ENCODE assay signal across 8 mouse cellular contexts in the genomic region with DNA sequence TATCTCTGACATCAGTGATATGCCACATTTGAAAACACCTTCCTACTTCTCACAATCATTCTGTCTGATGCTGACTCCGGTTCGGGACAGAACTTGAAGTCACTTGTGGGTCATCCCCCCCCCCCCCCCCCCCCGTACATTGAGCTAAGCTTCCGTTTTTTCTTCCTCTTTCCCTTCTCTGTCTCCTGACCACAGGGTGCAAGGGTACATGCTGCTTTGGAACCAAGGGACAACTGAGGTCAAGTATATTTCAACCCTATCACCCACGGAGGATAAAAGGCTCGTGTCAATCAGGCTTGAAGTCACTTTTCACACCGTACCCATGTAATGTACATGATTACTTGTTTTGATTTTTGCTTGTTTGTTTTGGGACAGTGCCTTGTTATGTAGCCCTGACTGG. TPM values are rescaled to one million over a fixed set of nuclear protein-coding genes. Genes with fewer than 3 reads are reported as not detected.
A peak's percentile ranks its signal among the peaks of the same experiment; 100 is the strongest.
DNase-seq lines count a peak whose midpoint lies in the region; ATAC-seq and TF ChIP-seq lines count a peak whose summit lies in the region.

No protein-coding gene starts in this region.

- 0 out of 2 replicates have a peak, but pooled peaks cover 4% of the 10 kb centered on the region for H3K9me3 ChIP-seq in forebrain, embryonic 14.5 days (replicated peaks; ENCODE audit: control insufficient read depth, low read length)
- H3K9me3 ChIP-seq in limb, embryonic 15.5 days: no peaks in the 10 kb centered on the region
- H3K9me3 ChIP-seq in neural tube, embryonic 15.5 days (replicated peaks): no peaks in the 10 kb centered on the region; the same call in 1 of the 2 replicates

- 12% methylated on average over 7 of the region's 7 CpGs for WGBS in forebrain, embryonic 14.5 days
- WGBS in limb, embryonic 15.5 days: 14% methylated on average over 7 of the region's 7 CpGs
- 10% methylated on average over 7 of the region's 7 CpGs for WGBS in neural tube, embryonic 15.5 days

- ATAC-seq in forebrain, embryonic 14.5 days: peak; percentile 5; the same call in 1 of the 2 replicates
- ATAC-seq in limb, embryonic 15.5 days (ENCODE audit: insufficient number of reproducible peaks, low FRiP score, low TSS enrichment, low read depth): no peak
- peak; percentile 30; the same call in 1 of the 2 replicates for ATAC-seq in neural tube, embryonic 15.5 days (ENCODE audit: low FRiP score)
- ATAC-seq in megakaryocyte-erythroid progenitor cell, adult 5-6 weeks (replicated peaks; ENCODE audit: low FRiP score, low TSS enrichment, poor library complexity, severe bottlenecking): no peak

- peaks cover 11% of the 10 kb centered on the region; the same call in 1 of the 2 replicates for H3K4me1 ChIP-seq in forebrain, embryonic 14.5 days (ENCODE audit: control insufficient read depth, insufficient read depth, low read length)
- H3K4me1 ChIP-seq in limb, embryonic 15.5 days: peaks cover 20% of the 10 kb centered on the region
- H3K4me1 ChIP-seq in neural tube, embryonic 15.5 days: peaks cover 27% of the 10 kb centered on the region

- no peak for DNase-seq in layer of hippocampus, adult 2 months (ENCODE audit: low spot score in 2 of 2)
- no peak for DNase-seq in layer of hippocampus, adult 9-11 months
- no peak for DNase-seq in forebrain, embryonic 14.5 days (ENCODE audit: low spot score)
- no peak for DNase-seq in gastrocnemius, adult 18-20 months (ENCODE audit: low spot score)
- DNase-seq in c-Kit-positive CD71-positive TER-119-positive erythroid progenitor cells, embryonic 14.5 days (ENCODE audit: low spot score): no peak

- no peaks in the 10 kb centered on the region for H3K36me3 ChIP-seq in forebrain, embryonic 14.5 days (ENCODE audit: control insufficient read depth, insufficient read depth, low read length)
- H3K36me3 ChIP-seq in limb, embryonic 15.5 days: no peaks in the 10 kb centered on the region
- H3K36me3 ChIP-seq in neural tube, embryonic 15.5 days: no peaks in the 10 kb centered on the region

- no peak overlapping the region for H3K9ac ChIP-seq in forebrain, embryonic 14.5 days (ENCODE audit: low read length)
- H3K9ac ChIP-seq in limb, embryonic 15.5 days: no peak overlapping the region
- 0 out of 2 replicates have a peak overlapping the region, but pooled peaks have one; percentile 58 for H3K9ac ChIP-seq in neural tube, embryonic 15.5 days (replicated peaks)

- H3K27ac ChIP-seq in layer of hippocampus, adult 2 months: no peak overlapping the region
- H3K27ac ChIP-seq in forebrain, embryonic 14.5 days (ENCODE audit: low read depth, low read length): no peak overlapping the region
- no peak overlapping the region for H3K27ac ChIP-seq in limb, embryonic 15.5 days
- H3K27ac ChIP-seq in neural tube, embryonic 15.5 days (replicated peaks): no peak overlapping the region

- H3K4me2 ChIP-seq in forebrain, embryonic 14.5 days (ENCODE audit: low read length): peak overlapping the region; percentile 99
- peak overlapping the region; percentile 92 for H3K4me2 ChIP-seq in limb, embryonic 15.5 days
- H3K4me2 ChIP-seq in neural tube, embryonic 15.5 days: peak overlapping the region; percentile 98

- H3K4me3 ChIP-seq in layer of hippocampus, adult 2 months: peak overlapping the region; percentile 67
- H3K4me3 ChIP-seq in forebrain, embryonic 14.5 days (ENCODE audit: low read depth, low read length): peak overlapping the region; percentile 58
- peak overlapping the region; percentile 52 for H3K4me3 ChIP-seq in limb, embryonic 15.5 days
- peak overlapping the region; percentile 53 for H3K4me3 ChIP-seq in neural tube, embryonic 15.5 days (replicated peaks)

- H3K27me3 ChIP-seq in forebrain, embryonic 14.5 days (replicated peaks; ENCODE audit: control insufficient read depth, insufficient read depth, low read length): no peaks in the 10 kb centered on the region
- peaks cover 22% of the 10 kb centered on the region for H3K27me3 ChIP-seq in limb, embryonic 15.5 days
- H3K27me3 ChIP-seq in neural tube, embryonic 15.5 days (replicated peaks): peaks cover 14% of the 10 kb centered on the region

- no peak for TF ChIP-seq CTCF in layer of hippocampus, adult 2 months (conservative IDR thresholded peaks at IDR 0.05)

RNA-seq across cellular contexts. Expression of a gene that starts 0.2 kb away (rescaled TPM):
- 1 to 10 TPM; 5.1 to 7.3 TPM for total RNA-seq in layer of hippocampus, adult 2 months (2021)
- 4.6 TPM in 2 replicates for polyA plus RNA-seq in forebrain, embryonic 14.5 days (2014; fragmentation: Nextera tagmentation; extraction: Ambion mirVana)
- polyA plus RNA-seq in limb, embryonic 15.5 days (2015; fragmentation: Nextera tagmentation; extraction: Ambion mirVana): 2.3 TPM in 2 replicates
- polyA plus RNA-seq in neural tube, embryonic 15.5 days (2015; fragmentation: Nextera tagmentation; extraction: Ambion mirVana): 2.1 and 2.8 TPM in 2 replicates
- total RNA-seq in gastrocnemius, adult 18-20 months (2021): 1 to 10 TPM; 2.1 to 2.3 TPM
- 6.0 and 7.5 TPM in 2 replicates for total RNA-seq in megakaryocyte-erythroid progenitor cell, adult 5-6 weeks (2014; fragmentation: Nextera tagmentation)
- total RNA-seq in megakaryocyte-erythroid progenitor cell, adult 5-6 weeks (2017): 2.0 and 4.3 TPM in 2 replicates

Comparison
In these comparisons a context has a peak if more than half of its experiments do, and no peak if none do; other contexts are left out.
1. ATAC-seq: peak in forebrain, embryonic 14.5 days (single experiment) and neural tube, embryonic 15.5 days (single experiment); none in limb, embryonic 15.5 days (single experiment) and megakaryocyte-erythroid progenitor cell, adult 5-6 weeks (single experiment).
2. Peak in every context shown above with its lines, with median percentiles within 50 percentile points of each other: H3K4me3 ChIP-seq and H3K4me2 ChIP-seq.